Mouse (Mus musculus): ENCODE results near the gene Slc39a2. TPM values are rescaled to one million over a fixed set of nuclear protein-coding genes. Genes with fewer than 3 reads are reported as not detected.
"Not testable (repeated sequence)": the region's sequence is repeated elsewhere in the genome, so short reads cannot be mapped to it uniquely, and the experiment has no call there.

The Slc39a2 gene
- under 1 TPM in 1 of 2 experiments, not detected in 1; 0.26 TPM for total RNA-seq (2021)
- long read RNA-seq, experiment 1 = 0 reads
- long read RNA-seq, experiment 2 = 0 reads

DNA sequence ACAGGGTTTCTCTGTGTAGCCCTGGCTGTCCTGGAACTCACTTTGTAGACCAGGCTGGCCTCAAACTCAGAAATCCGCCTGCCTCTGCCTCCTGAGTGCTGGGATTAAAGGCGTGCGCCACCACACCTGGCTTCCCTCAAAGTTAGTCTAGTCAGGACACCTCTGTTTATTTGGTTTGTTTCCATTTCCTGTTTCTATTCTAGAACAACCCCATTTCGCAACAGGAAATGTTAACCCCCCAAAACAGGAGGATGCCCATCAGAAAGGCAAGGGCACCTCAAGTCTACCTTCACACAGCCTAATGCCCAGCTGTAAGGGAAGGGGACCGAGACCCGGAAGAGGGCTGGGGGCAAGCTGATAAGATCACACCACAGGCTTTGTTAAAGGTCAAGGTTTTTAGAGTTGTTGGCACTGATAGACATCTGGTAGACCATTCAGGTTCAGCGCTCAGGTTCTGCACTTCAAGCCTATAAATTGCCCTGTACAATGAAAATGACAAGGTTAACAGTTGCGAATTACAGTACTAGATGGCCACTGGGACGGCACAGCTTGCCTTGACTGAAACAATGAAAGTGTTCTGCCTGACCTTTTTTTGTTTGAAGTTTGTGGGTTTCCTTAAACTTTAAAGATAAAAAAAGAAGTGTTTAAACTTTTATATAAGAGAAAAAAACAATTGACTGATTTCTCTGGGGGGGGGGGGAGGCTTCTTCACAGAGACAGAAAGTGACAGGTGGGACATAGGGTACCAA, at the start of gene Slc39a2:
Gene Slc39a2, plus strand, starts transcription at position 699 of the 749 bp plus-strand sequence.
- DNase-seq = no peak

DNA sequence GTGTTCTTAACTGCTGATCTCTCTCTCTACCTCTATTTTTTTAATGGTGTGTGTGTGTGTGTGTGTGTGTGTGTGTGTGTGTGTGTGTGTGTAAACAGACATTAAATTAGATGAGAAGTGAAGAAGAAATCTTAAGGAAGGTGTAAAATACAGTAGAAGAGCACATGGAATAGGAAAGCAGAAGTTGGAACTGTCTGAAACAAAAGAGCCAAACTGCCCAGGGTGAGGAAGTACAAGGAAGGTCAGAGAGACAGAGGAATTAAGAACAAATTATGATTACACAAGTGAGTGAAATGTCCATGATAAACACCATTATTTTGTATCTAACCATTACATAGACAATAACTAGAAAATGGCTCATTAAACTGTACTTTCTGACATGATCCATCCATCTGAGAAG, 48.8 kb upstream of the Slc39a2 start:
- no peak for DNase-seq

DNA sequence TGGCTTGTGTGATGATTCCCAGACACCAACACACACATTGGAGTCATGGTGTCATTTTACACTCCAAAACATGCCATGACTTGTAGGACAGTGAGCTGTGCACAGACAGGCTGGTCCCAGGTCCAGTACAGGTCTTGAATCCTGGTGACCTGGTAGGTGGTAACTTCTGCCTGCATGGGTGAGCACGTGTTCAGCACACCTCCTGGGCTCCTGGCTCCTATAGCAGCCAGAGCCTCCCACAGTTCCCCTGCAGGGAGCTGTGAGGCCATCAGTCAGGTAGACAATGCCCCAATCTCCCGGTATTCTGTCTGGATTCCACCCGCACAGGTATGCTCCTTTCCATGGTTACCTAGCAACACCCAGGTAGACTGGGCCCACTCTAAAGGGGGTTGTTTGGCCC, 46.1 kb upstream of the Slc39a2 start:
- DNase-seq = no peak

DNA sequence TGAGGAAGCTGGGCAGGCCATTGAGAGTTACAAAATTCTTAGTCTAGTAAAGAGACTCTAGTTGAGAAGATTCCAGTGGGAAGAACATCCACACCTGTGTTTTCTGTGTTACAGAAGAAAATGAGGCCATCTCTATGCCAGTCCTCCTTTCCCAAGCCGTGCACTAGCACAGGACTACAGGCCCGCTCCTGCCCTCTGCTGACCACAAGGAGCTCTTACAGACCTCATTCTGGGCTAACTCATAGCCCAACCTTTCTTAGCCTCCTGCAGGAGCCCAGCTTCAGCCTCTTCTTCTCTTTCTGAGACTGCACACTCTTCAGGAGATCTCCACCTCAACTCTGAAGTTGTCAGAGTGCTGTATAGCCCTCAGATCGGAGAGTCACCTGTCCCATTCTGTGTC, 41.7 kb upstream of the Slc39a2 start:
- DNase-seq = not testable (repeated sequence)

DNA sequence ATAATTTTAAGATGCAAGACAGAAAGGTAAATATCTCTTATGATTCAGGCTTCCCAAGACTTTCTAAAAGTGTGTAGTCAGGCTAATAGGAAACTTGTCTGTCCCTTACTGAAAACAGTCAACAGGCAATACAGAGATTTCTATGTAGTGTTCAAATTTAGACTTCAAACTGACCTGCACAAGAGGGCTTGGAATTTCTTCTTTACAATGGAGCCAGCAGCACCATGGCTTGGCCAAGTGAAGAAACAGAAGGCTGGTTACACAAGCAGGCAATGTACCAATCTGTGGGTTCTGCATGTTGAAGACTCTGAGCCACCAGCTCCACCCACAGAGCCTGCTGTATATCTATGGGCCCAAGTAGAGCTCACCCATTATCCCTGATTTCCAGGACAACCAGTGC, 39.3 kb upstream of the Slc39a2 start, which contains the start of gene Ear6:
Gene Ear6, plus strand, starts transcription at position 301 of the 400 bp plus-strand sequence.
- no peak for DNase-seq

DNA sequence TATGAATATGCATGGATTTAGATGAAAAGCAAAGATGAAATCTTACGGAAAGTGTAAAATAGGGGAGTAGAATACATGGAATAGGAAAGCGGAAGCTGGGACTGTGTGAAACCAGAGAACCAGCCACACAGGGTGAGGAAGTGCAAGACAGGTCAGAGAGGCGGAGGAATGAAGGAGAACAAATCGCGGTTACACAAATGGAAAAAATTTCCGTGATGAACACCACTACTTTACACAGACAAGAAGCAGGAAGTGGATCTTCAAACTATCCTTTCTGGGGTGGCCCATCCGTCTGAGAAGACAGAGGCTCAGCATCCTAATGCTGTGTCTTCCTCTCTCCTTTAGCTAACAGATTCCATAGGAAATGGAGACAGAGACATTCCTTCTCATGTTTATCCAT, 37.4 kb upstream of the Slc39a2 start:
- not testable (repeated sequence) for DNase-seq

DNA sequence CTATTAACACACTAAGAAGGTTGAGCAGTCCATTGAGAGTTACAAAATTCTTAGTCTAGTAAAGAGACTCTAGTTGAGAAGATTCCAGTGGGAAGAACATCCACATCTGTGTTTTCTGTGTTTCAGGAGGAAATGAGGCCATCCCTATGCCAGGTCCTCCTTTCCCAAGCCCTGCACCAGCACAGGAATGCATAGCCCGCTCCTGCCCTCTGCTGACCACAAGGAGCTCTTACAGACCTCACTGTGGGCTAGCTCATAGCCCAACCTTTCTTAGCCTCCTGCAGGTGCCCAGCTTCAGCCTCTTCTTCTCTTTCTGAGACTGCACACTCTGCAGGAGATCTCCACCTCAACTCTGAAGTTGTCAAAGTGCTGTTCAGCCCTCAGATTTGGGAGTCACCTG, 29.1 kb upstream of the Slc39a2 start:
- DNase-seq = peak in 1 of 2 experiments; percentile 6

DNA sequence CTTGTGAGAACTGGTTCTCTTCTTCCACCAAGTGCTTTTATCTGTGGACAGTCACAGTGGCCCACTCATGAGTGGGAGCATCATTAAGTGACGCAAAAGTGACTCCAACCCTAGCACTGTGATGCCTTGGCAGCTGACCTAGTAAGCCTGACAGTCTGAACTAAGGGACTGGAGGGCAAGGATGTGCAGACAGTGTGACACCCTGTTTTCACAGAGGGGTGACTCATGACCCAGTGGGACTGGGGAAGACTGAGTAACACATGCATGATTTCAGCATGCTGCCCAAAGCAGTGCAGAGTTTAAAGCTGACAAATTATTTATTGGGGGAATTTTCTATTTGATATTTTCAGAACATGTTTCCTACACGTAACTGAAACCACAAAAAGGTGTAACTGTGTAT, 21.9 kb upstream of the Slc39a2 start:
- DNase-seq = no peak

DNA sequence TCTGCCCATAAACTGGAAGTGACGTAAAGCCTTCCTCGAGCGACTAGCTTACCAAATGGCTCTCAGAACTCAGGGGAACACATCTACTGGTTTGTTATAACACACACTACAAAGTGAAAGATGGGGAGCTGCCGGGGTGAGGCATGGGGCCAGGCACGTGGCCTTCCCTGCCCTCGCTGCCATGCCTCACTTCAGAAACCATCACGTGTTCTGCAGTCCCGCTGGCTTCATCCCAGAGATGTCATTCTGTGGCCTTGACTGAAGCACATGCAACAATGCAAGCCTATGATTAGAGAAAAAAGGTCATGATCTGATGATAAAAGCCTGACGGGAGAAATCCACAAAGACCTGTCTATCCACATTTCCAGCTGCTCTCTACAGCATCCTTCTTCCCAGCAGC, 20.9 kb upstream of the Slc39a2 start:
- no peak for DNase-seq

DNA sequence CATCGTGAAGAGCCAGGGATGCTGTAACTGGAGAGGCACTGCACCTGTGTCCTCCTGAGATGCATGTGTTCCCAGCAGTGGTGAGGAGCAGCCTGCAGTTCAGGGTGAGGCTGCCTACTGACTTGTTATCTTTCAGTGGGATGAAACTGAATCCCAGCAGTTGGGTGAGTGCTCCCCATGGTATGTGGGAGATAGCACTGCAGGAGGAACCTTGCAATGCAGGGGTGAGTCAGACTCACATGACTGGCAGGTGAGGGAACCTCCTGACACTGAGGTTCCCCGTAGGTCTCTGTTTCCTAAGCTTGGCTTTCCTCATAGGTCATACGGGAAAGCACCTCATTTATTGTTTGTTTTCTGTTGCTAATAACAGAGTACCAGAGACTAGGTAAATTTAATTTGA, 15.2 kb upstream of the Slc39a2 start:
- no peak for DNase-seq

DNA sequence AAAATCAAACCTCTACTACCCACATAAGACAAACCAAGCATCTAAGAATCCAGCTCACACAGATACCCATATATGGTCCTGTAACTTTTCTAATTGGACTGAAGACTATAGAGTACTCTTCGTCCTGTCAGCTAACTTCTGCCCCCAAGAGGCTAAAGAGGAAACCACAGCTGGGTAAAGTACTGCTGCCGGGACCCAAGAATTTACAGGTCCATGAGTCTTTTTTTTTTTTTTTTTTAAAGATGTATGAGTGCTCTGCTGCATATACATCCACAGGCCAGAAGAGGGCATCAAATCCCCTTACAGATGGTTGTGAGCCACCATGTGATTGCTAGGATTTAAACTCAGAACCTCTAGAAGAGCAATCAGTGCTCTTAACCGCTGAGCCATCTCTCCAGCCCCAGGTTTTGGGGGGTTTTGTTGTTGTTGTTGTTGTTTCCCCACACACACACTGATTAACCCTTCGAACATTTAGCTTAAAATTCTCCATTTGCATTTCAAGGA, 9.1 kb upstream of the Slc39a2 start:
- peak; percentile 71 to 76 for DNase-seq

DNA sequence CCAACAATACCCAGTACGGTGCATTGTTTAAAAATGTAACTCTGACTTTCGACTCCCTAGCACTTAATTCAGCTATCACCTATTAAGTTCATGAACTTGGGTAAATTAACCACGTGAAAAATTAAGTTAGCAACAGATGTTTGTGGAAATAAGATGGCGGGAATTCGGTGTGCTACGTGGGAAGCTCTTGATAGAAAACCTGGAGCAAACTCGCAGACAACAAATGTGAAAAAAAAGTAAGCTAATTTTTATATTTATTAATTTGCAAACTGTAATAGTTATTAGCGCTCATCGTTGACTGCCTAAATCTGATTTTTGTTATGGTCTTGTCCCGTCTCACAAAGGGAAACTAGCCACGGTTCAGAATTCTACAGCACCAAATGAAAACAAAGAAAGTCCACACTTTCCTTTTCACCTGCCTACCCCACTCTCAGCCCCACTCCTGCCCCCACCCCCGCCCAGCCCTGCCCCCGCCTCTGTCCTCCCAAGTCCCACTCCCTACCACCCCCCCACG, 8.6 kb upstream of the Slc39a2 start:
- DNase-seq = no peak

DNA sequence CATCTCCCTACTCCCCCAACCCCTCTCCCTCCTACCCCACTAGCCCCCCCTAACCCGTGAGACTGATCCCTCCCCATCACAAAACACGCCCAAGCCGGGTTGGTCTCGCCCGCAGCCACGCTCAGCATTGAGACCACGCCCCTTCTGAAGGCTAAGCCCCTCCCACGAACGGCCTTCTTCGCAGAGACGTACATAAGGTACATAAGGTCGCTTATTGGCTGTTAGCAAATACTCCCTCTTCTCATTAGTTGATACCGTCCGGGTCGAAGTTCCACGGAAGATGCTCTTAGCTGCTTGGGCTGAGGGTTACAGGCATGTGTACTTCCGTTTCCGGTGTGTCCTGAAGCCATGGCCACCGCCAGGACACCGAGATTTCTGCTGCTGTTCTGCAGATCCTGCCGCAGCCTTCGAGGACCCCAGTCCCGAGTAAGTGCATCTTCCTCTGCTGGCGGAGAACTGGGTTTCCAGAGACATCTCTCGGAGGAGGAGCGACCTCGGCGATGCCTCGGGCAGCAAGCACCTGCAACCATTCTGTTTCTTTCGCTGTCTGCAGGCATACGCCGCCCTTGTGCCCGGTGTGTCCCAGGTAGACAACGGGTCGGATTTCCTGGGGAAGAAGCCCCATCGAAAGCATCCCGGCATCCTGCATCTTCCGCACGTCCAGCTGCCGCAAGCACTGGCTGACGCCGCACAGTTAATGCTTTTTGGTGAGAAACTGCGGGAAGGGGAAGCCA, 7.9 kb upstream of the Slc39a2 start, which contains the start of gene Mettl17:
Gene Mettl17, plus strand, starts transcription at position 245 of the 734 bp plus-strand sequence.
- peak; percentile 95 to 97 for DNase-seq

DNA sequence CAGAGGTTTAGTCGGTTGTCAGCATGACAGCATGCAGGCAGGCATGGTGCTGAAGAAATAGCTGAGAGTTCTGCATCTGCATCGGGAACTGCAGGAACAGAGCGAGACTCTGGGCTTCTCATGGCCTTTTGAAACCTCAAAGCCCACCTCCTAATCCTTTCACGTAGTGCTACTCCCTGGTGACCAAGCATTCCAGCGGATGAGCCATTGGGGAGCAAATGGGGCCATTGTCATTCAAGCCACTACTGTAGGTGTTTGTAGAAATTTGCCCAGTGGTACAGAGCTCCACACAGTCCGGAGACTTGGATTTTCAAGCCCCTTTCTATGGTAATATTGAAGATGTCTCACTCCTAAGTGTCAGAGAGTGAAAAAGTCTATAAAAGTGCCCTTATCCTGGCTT, 6.6 kb upstream of the Slc39a2 start:
- no peak for DNase-seq

DNA sequence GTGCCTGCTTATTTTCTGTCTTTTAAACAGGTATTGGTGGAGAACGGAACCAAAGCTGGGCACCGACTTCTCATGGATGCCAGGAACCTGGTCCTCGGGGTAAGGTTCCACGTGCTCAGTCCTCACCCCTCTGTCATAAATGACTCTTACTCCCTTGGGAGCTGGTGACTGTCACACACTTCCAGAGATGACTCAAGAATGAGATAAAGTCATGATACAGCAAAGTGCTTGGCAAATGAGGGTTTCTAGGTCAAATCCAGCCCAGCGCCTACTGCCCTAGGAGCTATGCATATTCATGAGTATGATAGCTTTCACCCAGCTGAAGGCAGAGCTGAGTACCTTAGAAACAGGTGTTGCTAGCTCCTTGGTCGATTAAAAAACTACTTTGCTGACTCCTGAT, 2.9 kb upstream of the Slc39a2 start:
- no peak for DNase-seq

DNA sequence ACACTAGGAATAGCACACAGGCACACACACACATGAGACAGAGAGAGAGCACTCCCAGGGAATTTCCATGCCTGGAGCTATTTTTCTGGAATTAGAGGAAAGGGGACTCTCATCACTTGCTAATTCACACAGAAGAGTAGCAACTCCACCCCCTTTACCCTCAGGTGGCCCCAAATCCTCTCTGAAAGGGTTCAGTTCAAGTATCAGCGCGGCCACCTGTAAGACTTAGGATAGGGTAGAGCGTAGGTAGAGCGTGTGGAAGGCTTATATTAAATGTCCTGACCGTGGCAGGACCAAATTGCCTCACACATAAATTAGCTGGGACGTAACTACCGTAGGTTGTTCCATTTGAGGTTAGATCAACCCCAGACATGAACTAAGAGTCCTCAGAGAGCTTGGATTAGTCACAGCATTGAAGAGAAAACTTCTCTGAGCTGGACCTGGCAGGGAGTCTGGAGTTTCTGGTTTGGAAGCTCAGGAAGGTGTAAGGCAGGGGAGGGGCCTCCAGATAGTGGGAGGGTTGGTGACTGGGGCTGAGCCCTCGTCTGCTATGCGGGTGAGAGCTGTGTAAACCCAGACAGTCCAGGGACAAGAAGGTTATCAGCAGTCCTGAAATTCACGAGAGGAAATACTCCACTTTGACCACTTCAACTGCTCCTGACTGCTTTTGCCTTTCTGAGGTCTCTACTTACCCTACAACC, 555 bp downstream of the Slc39a2 start:
- no peak for DNase-seq

DNA sequence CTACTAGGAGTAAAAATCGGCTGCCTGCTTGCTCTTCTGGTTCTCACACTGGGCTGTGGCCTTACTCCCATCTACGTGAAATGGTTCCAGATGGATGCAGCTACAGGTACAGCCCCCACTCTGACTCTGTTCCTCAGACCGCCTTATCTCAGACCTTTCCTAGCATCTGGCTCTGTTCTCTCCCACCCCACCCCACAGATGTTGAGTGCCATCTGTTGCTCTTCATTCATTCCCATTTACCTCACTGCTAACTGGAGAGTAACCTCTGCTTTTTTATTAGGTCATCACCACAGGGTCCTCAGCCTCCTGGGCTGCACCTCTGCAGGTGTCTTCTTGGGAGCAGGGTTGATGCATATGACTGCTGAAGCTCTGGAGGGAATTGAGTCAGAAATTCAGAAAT, 1.1 kb downstream of the Slc39a2 start:
- no peak for DNase-seq

DNA sequence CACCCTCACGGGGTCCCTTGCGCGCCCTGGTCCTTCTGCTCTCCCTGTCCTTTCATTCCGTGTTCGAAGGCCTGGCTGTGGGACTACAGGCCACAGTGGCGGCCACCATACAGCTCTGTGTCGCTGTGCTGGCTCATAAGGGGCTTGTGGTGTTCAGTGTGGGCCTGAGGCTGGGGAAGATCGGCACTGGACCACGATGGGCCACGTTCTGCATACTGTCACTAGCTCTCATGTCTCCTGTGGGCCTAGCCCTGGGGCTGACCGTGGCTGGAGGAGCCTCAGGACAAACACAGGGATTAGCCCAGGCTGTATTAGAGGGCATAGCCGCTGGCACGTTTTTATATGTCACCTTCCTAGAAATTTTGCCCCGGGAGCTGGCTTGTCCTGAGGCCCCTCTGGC, 2.4 kb downstream of the Slc39a2 start:
- DNase-seq = no peak

DNA sequence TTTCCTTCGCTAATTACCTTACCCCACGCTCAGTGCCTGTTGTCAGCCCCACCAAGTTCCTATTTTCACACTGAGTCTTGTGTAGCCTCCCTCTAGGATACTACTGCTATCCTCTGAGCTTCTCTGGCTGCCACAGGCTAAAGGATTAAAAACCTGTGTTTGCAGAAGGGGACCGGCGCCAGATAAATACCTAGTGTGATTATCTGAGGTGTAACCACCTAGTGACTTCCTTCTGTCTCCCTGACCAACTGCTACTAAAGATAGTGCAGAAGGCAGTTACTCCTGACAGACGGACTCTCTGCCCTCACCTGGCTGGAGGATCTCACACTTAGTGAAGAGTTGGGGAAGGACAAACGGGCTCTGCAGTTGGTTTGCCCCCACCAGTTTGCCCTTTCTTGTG, 3.3 kb downstream of the Slc39a2 start:
- no peak for DNase-seq

DNA sequence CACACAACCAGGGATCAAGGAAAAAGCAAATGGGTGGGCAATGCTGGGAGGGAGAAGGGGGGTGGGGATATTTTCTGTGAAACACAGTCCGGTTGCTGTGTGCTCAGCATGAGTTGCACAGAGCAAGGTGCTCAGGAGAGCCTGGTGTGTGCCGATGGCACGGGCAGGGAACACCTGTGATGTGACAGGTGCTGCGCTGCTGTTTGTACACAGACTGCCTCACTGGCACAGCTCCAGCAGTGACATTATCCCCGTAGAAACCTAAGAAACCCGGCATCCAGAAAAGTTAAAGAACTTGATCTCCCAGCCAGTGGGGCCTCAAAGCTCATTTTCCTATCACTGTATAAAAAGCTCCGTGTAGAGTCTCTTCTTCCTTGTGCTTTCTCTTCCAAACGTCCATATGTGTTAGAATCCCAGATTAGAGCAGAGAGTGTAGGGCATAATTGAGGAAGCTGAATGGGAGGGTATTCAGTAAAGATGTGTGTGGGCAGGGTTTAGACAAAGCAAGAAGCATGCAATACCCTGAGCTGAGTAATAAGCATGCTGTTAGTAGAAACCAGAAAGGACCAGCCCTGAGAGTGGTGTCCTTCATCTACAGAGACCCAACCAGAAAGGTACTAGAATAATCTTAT, 4.0 kb downstream of the Slc39a2 start:
- DNase-seq = no peak

DNA sequence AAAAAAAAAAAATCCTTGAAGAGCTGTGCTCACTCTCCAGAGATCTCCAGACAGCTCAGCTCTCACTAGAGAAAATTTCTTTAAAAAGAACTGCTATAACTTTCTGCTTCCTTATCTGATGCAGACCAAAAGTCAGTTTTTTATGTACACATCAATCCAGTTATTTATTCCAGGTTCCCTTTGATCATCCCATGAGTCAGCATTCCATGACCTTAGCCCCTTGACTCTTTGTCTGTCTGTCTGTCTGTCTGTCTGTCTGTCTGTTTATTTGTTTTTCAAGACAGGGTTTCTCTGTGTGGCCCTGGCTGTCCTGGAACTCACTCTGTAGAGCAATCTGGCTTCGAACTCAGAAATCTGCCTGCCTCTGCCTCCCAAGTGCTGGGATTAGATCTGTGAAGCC, 6.7 kb downstream of the Slc39a2 start:
- DNase-seq = no peak
